Mouse (Mus musculus): ENCODE measurements around the gene Col6a1. TPM values are rescaled to one million over a fixed set of nuclear protein-coding genes. Genes with fewer than 3 reads are reported as not detected.

Col6a1 gene
- polyA plus RNA-seq, 1 experiment from 2014 or later, result 317 TPM

DNA sequence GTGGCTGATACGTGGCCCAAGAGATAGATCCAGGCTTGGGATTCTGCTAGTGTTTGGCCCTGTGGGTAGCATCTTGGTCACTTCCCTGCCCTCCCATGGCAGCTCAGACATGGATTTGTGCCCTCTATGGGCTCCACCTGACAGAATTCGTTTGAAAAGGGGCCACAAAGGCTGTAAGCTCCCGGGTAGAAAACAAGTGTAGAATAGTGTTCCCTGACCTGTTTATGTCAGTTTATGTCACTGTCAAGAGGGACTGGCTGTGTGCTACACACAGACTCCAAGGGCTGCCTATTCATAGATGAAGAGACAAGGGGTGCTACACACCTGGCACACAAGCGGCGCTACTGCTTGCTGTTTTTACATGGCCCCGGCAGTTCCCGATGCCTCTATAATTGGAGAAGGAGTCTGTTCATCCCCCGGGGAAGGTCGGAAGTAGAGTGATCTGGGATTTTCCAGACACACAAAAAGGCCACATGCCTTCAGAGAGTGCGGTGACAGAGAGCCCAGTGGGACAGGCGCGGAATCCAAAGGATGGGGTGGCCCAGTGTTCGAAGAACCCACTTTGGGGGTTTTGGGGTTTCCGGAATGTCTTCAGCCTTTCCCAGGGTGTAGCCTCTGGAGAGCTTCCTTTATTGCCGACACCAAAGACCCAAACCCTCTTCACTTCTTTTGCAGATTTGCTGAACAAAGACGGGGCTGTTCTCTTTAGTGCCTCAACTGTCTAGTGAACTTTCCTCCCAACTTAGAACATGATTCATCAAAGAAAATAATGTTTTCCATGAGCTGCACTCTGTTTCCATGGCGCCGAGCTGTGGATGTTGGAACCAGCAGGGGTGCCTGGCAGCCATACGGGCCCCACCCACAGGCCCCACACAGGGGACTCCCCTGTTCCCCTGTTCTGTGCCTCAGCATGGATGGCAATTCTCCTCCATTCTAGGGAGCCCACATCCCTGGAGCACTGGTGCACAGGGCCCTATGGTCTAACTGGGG is 4.0 kb upstream of the Col6a1 start:
- no peaks in the 10 kb centered on the region for H3K27me3 ChIP-seq (replicated peaks; ENCODE audit: control insufficient read depth, insufficient read depth, low read length)
- 0 out of 2 replicates have a peak overlapping the region, but pooled peaks have one; percentile 27 for H3K27ac ChIP-seq (ENCODE audit: low read depth)
- no peaks in the 10 kb centered on the region for H3K9me3 ChIP-seq (ENCODE audit: control insufficient read depth, low read length)
- no peaks in the 10 kb centered on the region for H3K36me3 ChIP-seq (ENCODE audit: control insufficient read depth, insufficient read depth, low read length)
- no peak overlapping the region for H3K4me3 ChIP-seq (ENCODE audit: low read depth, low read length)
- no peak overlapping the region for H3K4me2 ChIP-seq (ENCODE audit: low read length)
- no peak for ATAC-seq (replicated peaks; ENCODE audit: low FRiP score, low TSS enrichment, low read depth)
- H3K4me1 ChIP-seq (replicated peaks; ENCODE audit: control insufficient read depth, insufficient read depth, low read length), result peaks cover 55% of the 10 kb centered on the region
- 79% methylated on average over 19 of the region's 19 CpGs for WGBS
- DNase-seq (ENCODE audit: low spot score), result peak; percentile 51
- no peak overlapping the region for H3K9ac ChIP-seq (ENCODE audit: low read length)

DNA sequence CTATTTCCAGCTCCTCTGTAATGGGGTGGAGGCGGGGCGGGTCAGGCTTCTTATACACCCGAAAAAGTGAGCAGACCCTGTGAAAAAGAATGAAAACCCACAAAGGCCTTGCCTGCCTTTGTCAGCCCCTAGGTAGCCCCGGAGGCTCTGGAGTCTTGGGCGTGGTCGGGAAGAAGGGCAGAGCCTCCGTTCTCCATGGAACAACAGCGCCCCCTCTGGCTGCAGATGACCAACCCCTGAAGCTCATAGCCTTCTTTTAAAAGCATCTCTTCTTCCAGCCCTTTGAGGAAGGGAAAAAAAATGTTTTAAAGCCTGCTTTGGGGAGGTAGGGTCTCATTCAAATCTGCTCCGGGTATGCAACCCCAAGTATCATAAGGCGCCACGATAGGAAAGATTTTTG is 2.4 kb upstream of the Col6a1 start:
- no peaks in the 10 kb centered on the region for H3K27me3 ChIP-seq (replicated peaks; ENCODE audit: control insufficient read depth, insufficient read depth, low read length)
- no peak overlapping the region for H3K9ac ChIP-seq (ENCODE audit: low read length)
- no peak overlapping the region for H3K4me2 ChIP-seq (ENCODE audit: low read length)
- ATAC-seq (replicated peaks; ENCODE audit: low FRiP score, low TSS enrichment, low read depth), result no peak
- WGBS, result 13% methylated on average over 11 of the region's 11 CpGs
- 0 out of 2 replicates have a peak overlapping the region, but pooled peaks have one; percentile 27 for H3K27ac ChIP-seq (ENCODE audit: low read depth)
- peaks cover 46% of the 10 kb centered on the region for H3K4me1 ChIP-seq (replicated peaks; ENCODE audit: control insufficient read depth, insufficient read depth, low read length)
- peak; percentile 88 for DNase-seq (ENCODE audit: low spot score)
- H3K4me3 ChIP-seq (ENCODE audit: low read depth, low read length), result no peak overlapping the region
- no peaks in the 10 kb centered on the region for H3K9me3 ChIP-seq (ENCODE audit: control insufficient read depth, low read length)
- H3K36me3 ChIP-seq (ENCODE audit: control insufficient read depth, insufficient read depth, low read length), result peaks cover 2% of the 10 kb centered on the region; the same call in 1 of the 2 replicates

DNA sequence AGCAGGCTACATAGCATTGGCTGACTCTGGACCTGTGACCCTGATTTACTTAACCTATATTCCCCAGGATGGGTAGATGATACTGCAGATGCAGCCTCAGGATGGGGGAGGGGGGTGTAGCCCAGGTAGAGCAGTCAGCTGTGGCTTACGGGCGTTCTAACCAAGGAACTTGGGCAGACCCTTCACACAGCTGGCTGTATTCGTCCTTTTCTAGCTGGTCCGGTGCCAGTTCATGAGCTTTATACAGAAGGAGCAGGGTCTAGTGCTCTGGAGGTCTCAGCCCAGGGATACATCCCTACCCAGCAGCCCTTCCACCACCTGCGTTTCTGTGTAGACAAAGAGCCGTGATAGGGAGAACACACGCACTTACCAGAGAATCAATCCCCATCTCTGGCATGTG is 1.3 kb upstream of the Col6a1 start:
- DNase-seq (ENCODE audit: low spot score), result no peak
- Histone ChIP-seq H3K36me3 (ENCODE audit: control insufficient read depth, insufficient read depth, low read length) (peaks cover 12% of the 10 kb centered on the region), H3K4me2 (ENCODE audit: low read length) (no peak overlapping the region), H3K4me3 (ENCODE audit: low read depth, low read length) (no peak overlapping the region), H3K4me1 (replicated peaks; ENCODE audit: control insufficient read depth, insufficient read depth, low read length) (peaks cover 37% of the 10 kb centered on the region), H3K27me3 (replicated peaks; ENCODE audit: control insufficient read depth, insufficient read depth, low read length) (no peaks in the 10 kb centered on the region), H3K9me3 (ENCODE audit: control insufficient read depth, low read length) (no peaks in the 10 kb centered on the region), H3K27ac (ENCODE audit: low read depth) (no peak overlapping the region), H3K9ac (ENCODE audit: low read length) (no peak overlapping the region)
- 90% methylated on average over 7 of the region's 7 CpGs for WGBS
- no peak for ATAC-seq (replicated peaks; ENCODE audit: low FRiP score, low TSS enrichment, low read depth)

DNA sequence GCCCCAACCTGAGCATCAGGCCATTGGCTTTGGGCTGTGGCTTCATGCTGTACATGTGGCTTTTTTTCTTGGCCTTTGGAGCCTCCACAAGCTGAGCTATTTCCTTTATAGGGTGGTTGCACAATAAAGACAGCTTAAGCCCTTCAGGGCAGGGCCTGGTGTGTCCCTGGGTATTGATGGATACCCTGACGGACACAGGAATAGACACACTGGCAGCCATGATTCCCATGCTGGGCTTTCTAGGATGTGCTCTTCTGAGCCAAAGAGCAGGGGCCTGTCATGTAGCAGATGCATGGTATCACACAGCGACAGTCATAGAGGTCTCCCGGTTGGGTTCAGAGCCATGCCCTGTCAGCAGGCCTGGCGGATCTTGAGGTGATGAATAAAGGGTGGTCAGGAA is 898 bp upstream of the Col6a1 start:
- H3K27ac ChIP-seq (ENCODE audit: low read depth), result peak overlapping the region; percentile 82
- no peak overlapping the region for H3K4me2 ChIP-seq (ENCODE audit: low read length)
- DNase-seq (ENCODE audit: low spot score), result no peak
- H3K4me1 ChIP-seq (replicated peaks; ENCODE audit: control insufficient read depth, insufficient read depth, low read length), result peaks cover 35% of the 10 kb centered on the region
- ATAC-seq (replicated peaks; ENCODE audit: low FRiP score, low TSS enrichment, low read depth), result no peak
- H3K9me3 ChIP-seq (ENCODE audit: control insufficient read depth, low read length), result no peaks in the 10 kb centered on the region
- H3K9ac ChIP-seq (ENCODE audit: low read length), result no peak overlapping the region
- H3K27me3 ChIP-seq (replicated peaks; ENCODE audit: control insufficient read depth, insufficient read depth, low read length), result no peaks in the 10 kb centered on the region
- WGBS, result 88% methylated on average over 4 of the region's 4 CpGs
- no peak overlapping the region for H3K4me3 ChIP-seq (ENCODE audit: low read depth, low read length)
- peaks cover 17% of the 10 kb centered on the region for H3K36me3 ChIP-seq (ENCODE audit: control insufficient read depth, insufficient read depth, low read length)

DNA sequence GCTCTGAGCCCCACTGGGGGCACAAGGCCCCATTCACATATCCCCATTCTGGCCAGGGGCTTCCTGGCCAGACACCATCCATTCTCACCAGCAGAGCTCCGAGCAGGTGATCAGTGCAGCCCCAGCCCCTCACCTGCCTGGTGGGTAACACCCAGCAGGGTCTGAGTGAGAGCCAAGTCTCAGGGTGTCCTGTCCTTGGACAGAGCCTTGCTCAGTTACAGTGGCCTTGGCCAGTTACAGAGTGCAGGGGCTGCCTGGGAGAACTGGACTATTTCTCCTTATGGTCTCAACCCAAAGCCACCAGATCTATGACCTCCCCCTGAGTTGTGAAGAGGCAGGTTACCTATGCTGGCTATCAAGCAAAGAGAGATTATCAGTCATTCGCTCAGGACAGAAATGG is 871 bp downstream of the Col6a1 start:
- Histone ChIP-seq H3K27me3 (replicated peaks; ENCODE audit: control insufficient read depth, insufficient read depth, low read length) (no peaks in the 10 kb centered on the region), H3K4me3 (ENCODE audit: low read depth, low read length) (peak overlapping the region; percentile 55), H3K4me2 (ENCODE audit: low read length) (peak overlapping the region; percentile 88), H3K9ac (ENCODE audit: low read length) (peak overlapping the region; percentile 80), H3K36me3 (ENCODE audit: control insufficient read depth, insufficient read depth, low read length) (peaks cover 34% of the 10 kb centered on the region), H3K27ac (ENCODE audit: low read depth) (peak overlapping the region; percentile 82; the same call in 1 of the 2 replicates), H3K4me1 (replicated peaks; ENCODE audit: control insufficient read depth, insufficient read depth, low read length) (peaks cover 21% of the 10 kb centered on the region), H3K9me3 (ENCODE audit: control insufficient read depth, low read length) (no peaks in the 10 kb centered on the region)
- no peak for ATAC-seq (replicated peaks; ENCODE audit: low FRiP score, low TSS enrichment, low read depth)
- 65% methylated on average over 2 of the region's 2 CpGs for WGBS
- no peak for DNase-seq (ENCODE audit: low spot score)

DNA sequence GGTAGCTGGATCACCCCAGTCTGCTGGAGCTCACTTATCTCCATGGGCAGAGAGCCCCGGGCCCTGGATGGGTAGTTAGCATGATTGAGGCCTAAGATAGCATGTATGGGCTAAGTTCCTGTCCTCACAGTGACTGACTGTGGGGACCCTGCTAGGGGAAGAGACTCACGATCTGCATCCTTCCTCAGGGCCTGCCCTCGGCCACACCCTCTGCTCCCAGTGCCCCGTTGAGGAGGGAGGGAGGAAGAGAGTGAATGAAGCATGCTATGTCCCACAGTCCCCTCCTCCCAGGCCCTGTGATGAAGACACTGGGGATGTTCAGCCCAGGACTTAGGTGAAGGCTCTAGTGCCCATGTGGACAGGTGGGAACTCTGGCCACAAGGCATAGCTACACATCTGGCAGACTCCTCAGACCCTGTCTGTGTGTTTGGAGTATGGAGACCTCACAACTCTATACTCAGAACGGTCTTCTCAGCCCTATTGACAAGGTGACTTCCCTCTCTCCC is 1.7 kb downstream of the Col6a1 start:
- H3K9ac ChIP-seq (ENCODE audit: low read length), result peak overlapping the region; percentile 80
- WGBS, result 33% methylated on average over 5 of the region's 5 CpGs

DNA sequence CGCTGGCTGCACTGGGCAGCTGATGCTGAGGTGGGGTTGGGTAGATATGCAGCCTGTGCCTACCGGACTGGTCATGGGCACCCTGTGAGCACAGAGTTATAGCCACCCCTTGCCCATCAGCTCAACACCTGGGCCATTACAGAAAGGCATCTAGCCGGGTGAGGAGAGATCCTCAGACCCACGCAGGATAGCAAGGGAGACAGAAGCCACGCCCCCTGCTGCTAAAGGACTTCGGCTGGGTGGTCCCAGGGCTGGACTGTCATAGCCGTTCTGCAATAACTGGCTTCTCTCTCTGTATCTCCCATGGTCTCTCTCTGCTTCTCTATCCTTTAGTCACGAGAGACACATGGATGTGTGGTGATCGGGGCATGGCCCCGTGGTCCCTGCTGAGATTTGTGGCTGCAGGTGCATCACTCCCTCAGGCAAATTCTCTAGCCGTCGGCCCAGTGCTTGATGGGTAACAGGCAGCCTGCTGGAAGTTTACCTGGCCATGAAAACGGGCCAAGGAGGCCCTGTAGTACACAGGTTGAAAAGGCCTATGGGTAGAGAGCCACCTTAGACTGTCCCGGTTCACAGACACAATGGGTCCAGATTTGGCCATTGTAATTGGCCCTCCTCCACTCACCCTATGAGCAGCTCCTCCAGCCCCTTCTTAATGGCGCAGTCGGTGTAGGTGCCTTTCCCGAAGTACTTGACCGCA is 3.1 kb downstream of the Col6a1 start:
- Histone ChIP-seq H3K4me1 (replicated peaks; ENCODE audit: control insufficient read depth, insufficient read depth, low read length) (peaks cover 16% of the 10 kb centered on the region), H3K4me2 (ENCODE audit: low read length) (no peak overlapping the region), H3K9ac (ENCODE audit: low read length) (no peak overlapping the region), H3K4me3 (ENCODE audit: low read depth, low read length) (no peak overlapping the region), H3K27ac (ENCODE audit: low read depth) (no peak overlapping the region), H3K9me3 (ENCODE audit: control insufficient read depth, low read length) (no peaks in the 10 kb centered on the region), H3K27me3 (replicated peaks; ENCODE audit: control insufficient read depth, insufficient read depth, low read length) (no peaks in the 10 kb centered on the region), H3K36me3 (ENCODE audit: control insufficient read depth, insufficient read depth, low read length) (peaks cover 56% of the 10 kb centered on the region)
- DNase-seq (ENCODE audit: low spot score), result peak; percentile 47
- no peak for ATAC-seq (replicated peaks; ENCODE audit: low FRiP score, low TSS enrichment, low read depth)
- 89% methylated on average over 18 of the region's 18 CpGs for WGBS

More for the DNA sequence above, 1.7 kb downstream of the Col6a1 start:
- Histone ChIP-seq H3K27me3 (replicated peaks; ENCODE audit: control insufficient read depth, insufficient read depth, low read length) (no peaks in the 10 kb centered on the region), H3K4me3 (ENCODE audit: low read depth, low read length) (peak overlapping the region; percentile 55), H3K4me2 (ENCODE audit: low read length) (peak overlapping the region; percentile 88), H3K4me1 (replicated peaks; ENCODE audit: control insufficient read depth, insufficient read depth, low read length) (peaks cover 20% of the 10 kb centered on the region), H3K9me3 (ENCODE audit: control insufficient read depth, low read length) (no peaks in the 10 kb centered on the region), H3K36me3 (ENCODE audit: control insufficient read depth, insufficient read depth, low read length) (peaks cover 43% of the 10 kb centered on the region), H3K27ac (ENCODE audit: low read depth) (no peak overlapping the region)
- DNase-seq (ENCODE audit: low spot score), result peak; percentile 48
- no peak for ATAC-seq (replicated peaks; ENCODE audit: low FRiP score, low TSS enrichment, low read depth)

DNA sequence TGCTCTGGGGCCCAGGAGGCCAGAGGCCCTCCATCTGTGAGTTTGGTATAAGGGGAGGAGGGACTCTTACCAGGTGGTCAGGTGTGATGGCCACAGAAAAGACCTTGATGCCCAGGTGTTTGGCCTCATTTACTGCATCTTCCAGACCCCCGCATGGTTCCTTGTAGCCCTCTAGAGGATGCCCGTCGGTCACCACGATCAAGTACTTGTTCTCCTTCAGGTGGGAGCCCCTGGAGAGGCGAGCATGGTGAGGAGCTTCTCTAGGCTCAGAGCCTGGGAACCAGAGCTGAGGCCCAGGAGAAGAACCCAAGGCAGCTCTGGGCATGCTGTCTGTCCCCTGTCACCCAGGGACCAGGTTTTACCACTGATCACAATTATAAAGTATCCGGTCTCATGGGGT is 4.2 kb downstream of the Col6a1 start:
- H3K9me3 ChIP-seq (ENCODE audit: control insufficient read depth, low read length), result no peaks in the 10 kb centered on the region
- WGBS, result 94% methylated on average over 6 of the region's 6 CpGs
- no peak overlapping the region for H3K4me3 ChIP-seq (ENCODE audit: low read depth, low read length)
- H3K36me3 ChIP-seq (ENCODE audit: control insufficient read depth, insufficient read depth, low read length), result peaks cover 67% of the 10 kb centered on the region
- H3K27me3 ChIP-seq (replicated peaks; ENCODE audit: control insufficient read depth, insufficient read depth, low read length), result no peaks in the 10 kb centered on the region
- no peak overlapping the region for H3K9ac ChIP-seq (ENCODE audit: low read length)
- no peak overlapping the region for H3K4me2 ChIP-seq (ENCODE audit: low read length)
- no peak for ATAC-seq (replicated peaks; ENCODE audit: low FRiP score, low TSS enrichment, low read depth)
- peak; percentile 41 for DNase-seq (ENCODE audit: low spot score)
- peaks cover 14% of the 10 kb centered on the region for H3K4me1 ChIP-seq (replicated peaks; ENCODE audit: control insufficient read depth, insufficient read depth, low read length)
- no peak overlapping the region for H3K27ac ChIP-seq (ENCODE audit: low read depth)
